Mouse (Mus musculus): ENCODE data around the gene Fhod1.

DNA sequence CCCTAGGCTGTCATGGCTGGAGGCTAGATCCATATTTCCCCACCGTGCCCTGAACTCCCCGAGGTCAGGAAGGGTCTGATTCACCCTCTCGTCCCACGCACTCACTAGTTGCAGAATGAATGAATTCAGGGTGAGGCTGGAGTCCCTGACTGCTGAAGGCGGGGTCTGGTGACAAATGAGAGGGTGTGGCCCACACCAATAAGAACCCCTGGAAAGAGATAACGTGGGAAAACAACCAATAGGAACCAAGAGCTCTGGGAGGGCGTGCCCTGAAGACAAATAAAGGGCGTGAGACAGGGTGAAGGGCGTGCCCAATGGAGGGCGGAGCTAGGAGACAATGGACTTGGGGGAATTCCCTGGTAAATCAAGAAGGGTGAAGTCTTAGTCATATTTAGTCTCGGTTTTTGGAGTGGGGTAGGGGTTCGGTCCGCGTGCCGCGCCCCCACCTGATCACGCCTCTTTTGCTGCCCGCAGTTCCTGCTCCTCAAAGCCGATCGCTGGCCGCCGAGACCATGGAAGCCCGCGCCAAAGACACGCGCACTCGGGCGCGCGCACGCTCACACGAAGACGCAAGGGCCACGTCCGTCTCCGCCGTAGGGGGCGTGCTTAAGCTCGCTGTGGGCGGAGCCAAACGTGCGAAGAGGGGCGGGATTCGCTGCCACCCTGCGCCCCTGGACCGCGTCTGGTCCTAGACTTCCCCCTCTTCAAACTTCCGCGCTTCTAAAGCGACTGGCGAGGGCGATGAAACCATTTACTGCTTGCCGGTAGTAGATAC, 58.6 kb downstream of the Fhod1 start:
- TF ChIP-seq CTCF (IDR thresholded peaks at IDR 0.05; ENCODE audit: low read depth, low read length) (no peak), GATA1 (IDR thresholded peaks at IDR 0.05; ENCODE audit: borderline replicate concordance, low read length) (no peak)

Data from G1E (cell line).